Mouse (Mus musculus): ENCODE measurements around the gene Zfp882. TPM values are rescaled to one million over a fixed set of nuclear protein-coding genes. Genes with fewer than 3 reads are reported as not detected.

The Zfp882 gene
- polyA plus RNA-seq, 1 experiment from 2014 or later, result 2.2 TPM

DNA sequence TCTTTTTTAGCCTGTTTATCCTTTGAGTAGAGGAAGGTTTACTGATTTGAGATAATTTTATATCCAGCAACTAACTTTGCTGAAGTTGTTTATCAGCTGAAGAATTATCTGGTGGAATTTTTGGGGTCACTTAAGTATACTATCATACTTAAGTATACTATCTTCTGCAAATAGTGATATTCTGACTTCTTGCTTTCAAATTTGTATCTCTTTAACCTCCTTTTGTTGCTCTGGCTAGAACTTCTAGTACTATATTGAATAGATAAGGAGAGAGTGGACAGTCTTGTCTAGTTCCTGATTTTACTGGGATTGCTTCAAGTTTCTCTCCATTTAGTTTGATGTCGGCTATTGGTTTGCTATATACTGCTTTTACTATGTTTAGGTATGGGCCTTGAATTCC is 1.6 kb upstream of the Zfp882 start:
- ATAC-seq (no peak), DNase-seq (ENCODE audit: low spot score) (no peak)
- no peaks in the 10 kb centered on the region for H3K9me3 ChIP-seq (ENCODE audit: low read length)
- no peaks in the 10 kb centered on the region for H3K27me3 ChIP-seq (replicated peaks; ENCODE audit: insufficient read depth, low read length)
- no peak for TF ChIP-seq CTCF (IDR thresholded peaks at IDR 0.05)
- TF ChIP-seq EP300 (IDR thresholded peaks at IDR 0.05), result no peak
- H3K4me3 ChIP-seq (ENCODE audit: low read depth, low read length), result no peak overlapping the region
- no peak overlapping the region for H3K9ac ChIP-seq (replicated peaks; ENCODE audit: low read depth)
- H3K27ac ChIP-seq (ENCODE audit: low read length), result no peak overlapping the region
- 89% methylated on average over 1 of the region's 1 CpGs for WGBS
- H3K4me1 ChIP-seq (ENCODE audit: insufficient read depth, low read depth, low read length), result no peaks in the 10 kb centered on the region
- H3K36me3 ChIP-seq (ENCODE audit: insufficient read depth, low read length), result no peaks in the 10 kb centered on the region
- no peak overlapping the region for H3K4me2 ChIP-seq (replicated peaks; ENCODE audit: low read depth, low read length)

DNA sequence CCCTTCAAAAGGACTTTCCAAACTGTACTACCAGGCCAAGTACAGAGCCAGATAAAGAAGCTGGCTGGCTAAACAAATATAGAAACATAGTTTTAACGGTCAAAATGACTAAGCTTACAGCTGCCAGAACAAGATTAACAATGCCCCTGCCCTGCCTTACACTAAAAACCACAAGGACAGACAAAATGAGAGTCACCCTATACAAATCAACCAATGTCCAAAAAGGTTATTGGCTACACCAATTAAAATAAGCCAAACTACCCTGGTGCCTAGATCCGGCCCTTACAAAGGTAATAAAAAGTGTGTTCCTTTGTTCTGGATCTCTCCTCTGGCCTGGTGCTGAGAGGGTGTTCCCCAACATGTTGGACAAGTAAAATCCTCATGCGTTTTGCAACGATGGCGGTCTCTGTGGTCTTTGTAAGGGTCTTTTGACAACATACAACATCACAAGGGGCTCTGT is 580 bp upstream of the Zfp882 start:
- H3K27me3 ChIP-seq (replicated peaks; ENCODE audit: insufficient read depth, low read length), result no peaks in the 10 kb centered on the region
- no peak for DNase-seq (ENCODE audit: low spot score)
- H3K4me3 ChIP-seq (ENCODE audit: low read depth, low read length), result 0 out of 2 replicates have a peak overlapping the region, but pooled peaks have one; percentile 77
- no peaks in the 10 kb centered on the region for H3K9me3 ChIP-seq (ENCODE audit: low read length)
- WGBS, result 95% methylated on average over 5 of the region's 5 CpGs
- no peak overlapping the region for H3K9ac ChIP-seq (replicated peaks; ENCODE audit: low read depth)
- H3K36me3 ChIP-seq (ENCODE audit: insufficient read depth, low read length), result no peaks in the 10 kb centered on the region
- no peaks in the 10 kb centered on the region for H3K4me1 ChIP-seq (ENCODE audit: insufficient read depth, low read depth, low read length)
- TF ChIP-seq EP300 (IDR thresholded peaks at IDR 0.05) (no peak), CTCF (IDR thresholded peaks at IDR 0.05) (no peak)
- 0 out of 2 replicates have a peak overlapping the region, but pooled peaks have one; percentile 95 for H3K27ac ChIP-seq (ENCODE audit: low read length)
- peak overlapping the region; percentile 63; the same call in 1 of the 2 replicates for H3K4me2 ChIP-seq (replicated peaks; ENCODE audit: low read depth, low read length)
- ATAC-seq, result no peak

DNA sequence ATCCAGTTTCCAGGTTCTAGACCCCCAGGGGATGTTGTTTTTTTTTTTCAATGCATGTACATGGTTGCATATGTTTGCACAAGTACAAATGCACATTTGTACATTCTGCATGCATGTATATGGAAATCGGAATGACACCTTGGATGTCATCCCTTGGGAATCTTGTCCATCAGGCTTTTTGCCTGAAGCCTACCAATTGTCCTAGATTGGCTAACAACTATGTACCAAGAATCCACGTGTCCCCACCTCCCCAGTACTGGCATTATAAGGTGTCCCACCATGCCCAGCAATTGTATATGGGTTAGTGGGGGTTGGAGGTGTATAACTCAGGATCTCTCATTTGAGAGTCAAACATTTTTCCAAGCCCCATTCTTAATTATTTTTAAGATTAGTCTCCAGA is 3.9 kb downstream of the Zfp882 start:
- Histone ChIP-seq H3K4me3 (ENCODE audit: low read depth, low read length) (no peak overlapping the region), H3K9ac (replicated peaks; ENCODE audit: low read depth) (no peak overlapping the region), H3K27me3 (replicated peaks; ENCODE audit: insufficient read depth, low read length) (no peaks in the 10 kb centered on the region), H3K36me3 (ENCODE audit: insufficient read depth, low read length) (no peaks in the 10 kb centered on the region), H3K9me3 (ENCODE audit: low read length) (no peaks in the 10 kb centered on the region), H3K27ac (ENCODE audit: low read length) (no peak overlapping the region), H3K4me2 (replicated peaks; ENCODE audit: low read depth, low read length) (no peak overlapping the region), H3K4me1 (ENCODE audit: insufficient read depth, low read depth, low read length) (no peaks in the 10 kb centered on the region)
- no peak for ATAC-seq
- TF ChIP-seq EP300 (IDR thresholded peaks at IDR 0.05), result no peak
- no peak for TF ChIP-seq CTCF (IDR thresholded peaks at IDR 0.05)
- 75% methylated on average over 2 of the region's 2 CpGs for WGBS
- no peak for DNase-seq (ENCODE audit: low spot score)

DNA sequence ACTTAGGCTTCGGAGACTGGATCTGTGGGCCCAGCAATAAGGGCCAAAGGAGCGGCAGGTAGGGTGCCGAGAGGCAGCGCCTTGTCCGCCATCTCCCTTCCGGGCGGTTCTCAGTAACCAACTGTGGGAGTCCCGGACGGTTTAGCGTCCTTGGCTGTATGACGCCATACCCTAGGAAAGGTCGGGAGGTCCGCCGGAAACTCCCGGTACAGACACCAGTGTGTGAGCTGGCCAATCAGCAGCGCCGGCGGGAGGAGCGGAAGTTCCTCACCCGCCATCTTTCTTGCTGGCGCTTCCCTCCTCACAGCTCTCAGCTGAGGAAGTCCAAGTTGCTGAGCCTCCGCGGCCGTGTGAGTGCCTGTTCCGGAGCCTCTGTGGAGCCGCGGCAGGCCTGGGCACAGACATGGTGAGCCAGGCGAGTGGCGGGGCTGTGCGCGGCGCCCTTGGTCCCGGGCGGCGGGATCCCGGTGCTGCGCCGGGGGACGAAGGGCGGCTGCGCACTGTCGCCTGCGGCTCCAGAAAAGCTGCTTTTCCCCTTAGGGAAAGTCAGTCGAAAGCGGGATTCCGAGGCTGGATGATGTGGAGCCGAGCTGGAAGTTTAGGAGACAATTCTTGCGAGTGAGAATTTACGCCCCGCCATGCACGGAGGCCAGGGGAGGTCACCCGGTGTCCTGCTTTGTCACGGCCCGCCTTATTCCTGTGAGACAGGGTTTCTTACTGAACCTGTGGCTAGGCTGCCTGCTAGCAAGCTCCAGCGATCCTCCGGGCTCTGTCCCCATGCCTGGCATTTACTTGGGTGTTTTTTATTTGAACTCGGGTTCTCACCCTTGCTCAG is 14.4 kb downstream of the Zfp882 start:
- H3K9me3 ChIP-seq (ENCODE audit: low read length), result no peaks in the 10 kb centered on the region
- no peaks in the 10 kb centered on the region for H3K36me3 ChIP-seq (ENCODE audit: insufficient read depth, low read length)
- H3K27ac ChIP-seq (ENCODE audit: low read length), result peak overlapping the region; percentile 88
- ATAC-seq (peak; percentile 100), DNase-seq (ENCODE audit: low spot score) (peak; percentile 98)
- peak overlapping the region; percentile 65 for H3K4me2 ChIP-seq (replicated peaks; ENCODE audit: low read depth, low read length)
- WGBS, result 1% methylated on average over 54 of the region's 57 CpGs
- TF ChIP-seq CTCF (IDR thresholded peaks at IDR 0.05), result no peak
- no peak for TF ChIP-seq EP300 (IDR thresholded peaks at IDR 0.05)
- peak overlapping the region; percentile 93 for H3K9ac ChIP-seq (replicated peaks; ENCODE audit: low read depth)
- H3K27me3 ChIP-seq (replicated peaks; ENCODE audit: insufficient read depth, low read length), result no peaks in the 10 kb centered on the region
- peak overlapping the region; percentile 54 for H3K4me3 ChIP-seq (ENCODE audit: low read depth, low read length)
- H3K4me1 ChIP-seq (ENCODE audit: insufficient read depth, low read depth, low read length), result no peaks in the 10 kb centered on the region; the same call in 1 of the 2 replicates

DNA sequence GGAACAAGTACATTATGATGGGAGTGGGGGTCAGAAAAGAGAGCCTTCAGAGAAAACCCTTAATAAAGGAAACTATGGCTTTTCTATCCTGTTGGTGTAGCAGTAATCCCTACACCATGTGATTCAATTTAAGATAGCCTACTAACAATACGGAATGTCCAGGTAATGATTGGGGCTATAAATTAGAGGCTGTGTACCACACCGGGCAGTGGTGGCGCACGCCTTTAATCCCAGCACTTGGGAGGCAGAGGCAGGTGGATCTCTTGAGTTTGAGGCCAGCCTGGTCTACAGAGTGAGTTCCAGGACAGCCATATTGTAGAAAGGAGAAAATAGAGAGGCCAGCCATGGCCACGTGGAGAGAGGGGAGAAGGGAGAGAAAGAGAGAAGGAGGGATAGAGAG is 17.4 kb downstream of the Zfp882 start:
- no peak for DNase-seq (ENCODE audit: low spot score)
- Histone ChIP-seq H3K9me3 (ENCODE audit: low read length) (no peaks in the 10 kb centered on the region), H3K4me1 (ENCODE audit: insufficient read depth, low read depth, low read length) (no peaks in the 10 kb centered on the region; the same call in 1 of the 2 replicates), H3K27me3 (replicated peaks; ENCODE audit: insufficient read depth, low read length) (no peaks in the 10 kb centered on the region), H3K36me3 (ENCODE audit: insufficient read depth, low read length) (no peaks in the 10 kb centered on the region), H3K27ac (ENCODE audit: low read length) (no peak overlapping the region), H3K4me3 (ENCODE audit: low read depth, low read length) (no peak overlapping the region), H3K9ac (replicated peaks; ENCODE audit: low read depth) (no peak overlapping the region), H3K4me2 (replicated peaks; ENCODE audit: low read depth, low read length) (no peak overlapping the region)
- TF ChIP-seq EP300 (IDR thresholded peaks at IDR 0.05) (no peak), CTCF (IDR thresholded peaks at IDR 0.05) (no peak)
- ATAC-seq, result no peak
- WGBS, result 96% methylated on average over 5 of the region's 5 CpGs

DNA sequence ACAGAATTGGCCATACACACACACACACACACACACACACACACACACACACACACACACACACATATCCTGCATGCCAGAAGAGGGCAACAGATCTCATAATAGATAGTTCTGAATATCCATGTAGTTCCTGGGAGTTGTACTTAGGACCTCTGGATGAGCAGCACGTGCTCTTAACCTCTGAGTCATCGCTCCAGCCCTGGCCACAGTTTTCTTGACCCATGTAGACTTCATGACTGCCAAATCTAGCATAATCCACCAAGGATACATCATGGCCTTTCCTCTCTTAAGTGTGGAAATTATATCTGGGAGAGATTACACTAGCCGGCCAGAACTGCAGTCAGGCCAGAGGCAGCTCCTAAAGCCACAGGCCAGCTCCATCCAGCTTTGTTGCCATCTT is 18.1 kb downstream of the Zfp882 start:
- H3K9me3 ChIP-seq (ENCODE audit: low read length), result no peaks in the 10 kb centered on the region
- H3K4me2 ChIP-seq (replicated peaks; ENCODE audit: low read depth, low read length), result no peak overlapping the region
- 94% methylated on average over 3 of the region's 3 CpGs for WGBS
- 0 out of 2 replicates have a peak, but pooled peaks cover 3% of the 10 kb centered on the region for H3K36me3 ChIP-seq (ENCODE audit: insufficient read depth, low read length)
- TF ChIP-seq CTCF (IDR thresholded peaks at IDR 0.05) (no peak), EP300 (IDR thresholded peaks at IDR 0.05) (no peak)
- no peak for ATAC-seq
- no peak overlapping the region for H3K27ac ChIP-seq (ENCODE audit: low read length)
- no peak for DNase-seq (ENCODE audit: low spot score)
- H3K4me1 ChIP-seq (ENCODE audit: insufficient read depth, low read depth, low read length), result no peaks in the 10 kb centered on the region; the same call in 1 of the 2 replicates
- no peak overlapping the region for H3K9ac ChIP-seq (replicated peaks; ENCODE audit: low read depth)
- H3K27me3 ChIP-seq (replicated peaks; ENCODE audit: insufficient read depth, low read length), result no peaks in the 10 kb centered on the region
- H3K4me3 ChIP-seq (ENCODE audit: low read depth, low read length), result no peak overlapping the region

All from lung, postnatal 0 days (tissue).